Mouse (Mus musculus): Measurements from ENCODE around the gene Abcd3.
A peak's percentile ranks its signal among the peaks of the same experiment; 100 is the strongest.

Gene Abcd3

GRCm38 (mm10) chr3:121814877-121815548 lies at the start of gene Abcd3:
Abcd3 (minus strand) TSS chr3:121815302.
- peak; percentile 94 for DNase-seq

GRCm38 (mm10) chr3:121859142-121859541 lies 44.0 kb upstream of the Abcd3 start:
- no peak for DNase-seq

GRCm38 (mm10) chr3:121856131-121856530 lies 41.0 kb upstream of the Abcd3 start:
- no peak for DNase-seq

GRCm38 (mm10) chr3:121853781-121854520 lies 38.8 kb upstream of the Abcd3 start:
- no peak for DNase-seq

GRCm38 (mm10) chr3:121852074-121852826 lies 37.1 kb upstream of the Abcd3 start:
- DNase-seq, result no peak

- DNase-seq, result no peak
Observed at GRCm38 (mm10) chr3:121851006-121851405, 35.9 kb upstream of the Abcd3 start.

GRCm38 (mm10) chr3:121850381-121850780 lies 35.3 kb upstream of the Abcd3 start:
- DNase-seq, result no peak

GRCm38 (mm10) chr3:121847296-121847695 lies 32.2 kb upstream of the Abcd3 start:
- DNase-seq, result no peak

- DNase-seq, result no peak
Observed at GRCm38 (mm10) chr3:121844658-121845057, 29.6 kb upstream of the Abcd3 start.

GRCm38 (mm10) chr3:121844013-121844412 lies 28.9 kb upstream of the Abcd3 start:
- no peak for DNase-seq

GRCm38 (mm10) chr3:121843254-121843653 lies 28.2 kb upstream of the Abcd3 start:
- no peak for DNase-seq

- DNase-seq, result no peak
Observed at GRCm38 (mm10) chr3:121842306-121842860, 27.3 kb upstream of the Abcd3 start.

- DNase-seq, result no peak
Observed at GRCm38 (mm10) chr3:121841412-121842014, 26.4 kb upstream of the Abcd3 start.

GRCm38 (mm10) chr3:121840351-121840750 lies 25.2 kb upstream of the Abcd3 start:
- no peak for DNase-seq

GRCm38 (mm10) chr3:121834732-121835131 lies 19.6 kb upstream of the Abcd3 start:
- DNase-seq, result no peak

GRCm38 (mm10) chr3:121834250-121834649 lies 19.1 kb upstream of the Abcd3 start:
- no peak for DNase-seq

- no peak for DNase-seq
Observed at GRCm38 (mm10) chr3:121825092-121825491, 10.0 kb upstream of the Abcd3 start.

- no peak for DNase-seq
Observed at GRCm38 (mm10) chr3:121824319-121824718, 9.2 kb upstream of the Abcd3 start.

GRCm38 (mm10) chr3:121822643-121823042 lies 7.5 kb upstream of the Abcd3 start:
- DNase-seq, result no peak

- no peak for DNase-seq
Observed at GRCm38 (mm10) chr3:121821559-121822143, 6.5 kb upstream of the Abcd3 start.

- DNase-seq, result no peak
Observed at GRCm38 (mm10) chr3:121819693-121820200, 4.6 kb upstream of the Abcd3 start.

GRCm38 (mm10) chr3:121818736-121819396 lies 3.8 kb upstream of the Abcd3 start:
- DNase-seq, result no peak
